Mouse (Mus musculus) CH12.LX (cell line): ENCODE measurements around the gene BC051142. TPM values are rescaled to one million over a fixed set of nuclear protein-coding genes. Genes with fewer than 3 reads are reported as not detected.
A peak's percentile ranks its signal among the peaks of the same experiment; 100 is the strongest.

Experiments used
- DNase-seq: peaks from one replicate; pipeline ENCODE4 v3.0.0-alpha.2; 2013; ENCODE audit errors: extremely low read depth
- H3K27ac ChIP-seq: 2 replicates; pipeline ENCODE4 v1.5.1; 2012; ENCODE audit warnings: low read depth, mild to moderate bottlenecking, control low read depth, moderate library complexity; ENCODE audit not compliant: insufficient read depth
- H3K27me3 ChIP-seq: replicated peaks from 2 replicates; pipeline ENCODE3; 2012; ENCODE audit warnings: inconsistent platforms
- H3K36me3 ChIP-seq, 2 experiments: replicated peaks in 1 of 2; 2 replicates each; pipeline versions ENCODE3 to v1.6.1; 2012; ENCODE audit warnings: inconsistent platforms in 1 of 2, low read length in 1 of 2, mild to moderate bottlenecking in 1 of 2, mixed read lengths in 1 of 2, moderate library complexity in 1 of 2; ENCODE audit not compliant: control insufficient read depth in 1 of 2, insufficient read depth in 1 of 2
- H3K4me1 ChIP-seq, 2 experiments: 2 replicates each; pipeline ENCODE4 v1.6.1; 2012; ENCODE audit warnings: inconsistent platforms in 1 of 2, moderate library complexity in 1 of 2; ENCODE audit not compliant: insufficient read depth in 2 of 2, control insufficient read depth in 1 of 2
- H3K4me2 ChIP-seq: 2 replicates; pipeline ENCODE4 v1.6.1; 2012; ENCODE audit warnings: low read depth, mild to moderate bottlenecking, control low read depth; ENCODE audit not compliant: poor library complexity, insufficient read depth, severe bottlenecking
- H3K4me3 ChIP-seq, 3 experiments: fragments of 150-350 bp in 1 of 3; sonication (generic) in 1 of 3; replicated peaks in 1 of 3; 2 replicates each; pipeline versions ENCODE3 to v1.5.1; 2011 to 2012; ENCODE audit warnings: low read depth in 2 of 3, low read length in 2 of 3, mild to moderate bottlenecking in 2 of 3, moderate library complexity in 2 of 3, control low read depth in 1 of 3, improper control_type of control experiment in 1 of 3, inconsistent platforms in 1 of 3, mixed read lengths in 1 of 3; ENCODE audit not compliant: poor library complexity in 1 of 3
- H3K79me2 ChIP-seq: replicated peaks from 2 replicates; pipeline ENCODE4 v1.6.1; 2012; ENCODE audit warnings: mild to moderate bottlenecking, moderate library complexity; ENCODE audit not compliant: control insufficient read depth, poor library complexity, insufficient read depth, severe bottlenecking; ENCODE audit errors: extremely low read depth
- H3K9ac ChIP-seq: 2 replicates; pipeline ENCODE4 v1.6.1; 2012; ENCODE audit warnings: low read depth, mild to moderate bottlenecking, control low read depth, moderate library complexity; ENCODE audit not compliant: insufficient read depth
- H3K9me3 ChIP-seq: replicated peaks from 2 replicates; pipeline ENCODE3; 2012; ENCODE audit warnings: low read length, inconsistent platforms, mixed read lengths
- CHD1 ChIP-seq: IDR thresholded peaks from 2 replicates; pipeline ENCODE4 v1.6.1; 2012; ENCODE audit warnings: low read depth, low read length, improper control_type of control experiment, inconsistent platforms
- CTCF ChIP-seq, 2 experiments: IDR thresholded peaks in 1 of 2; conservative IDR thresholded peaks in 1 of 2; 2 replicates each; pipeline ENCODE4 v1.5.1; 2011 to 2012; ENCODE audit warnings: low read depth in 2 of 2, low read length in 2 of 2, improper control_type of control experiment in 1 of 2, inconsistent platforms in 1 of 2, mild to moderate bottlenecking in 1 of 2, moderate library complexity in 1 of 2
- ELF1 ChIP-seq: IDR thresholded peaks from 2 replicates; pipeline ENCODE4 v1.6.1; 2014; ENCODE audit warnings: low read depth, mild to moderate bottlenecking, inconsistent platforms, low read length, improper control_type of control experiment
- EP300 ChIP-seq: IDR thresholded peaks from 2 replicates; pipeline ENCODE4 v1.6.1; 2011; ENCODE audit warnings: low read length, improper control_type of control experiment
- GABPA ChIP-seq: IDR thresholded peaks from 2 replicates; pipeline ENCODE4 v1.6.1; 2012; ENCODE audit warnings: low read depth, low read length, improper control_type of control experiment, inconsistent platforms; ENCODE audit not compliant: insufficient replicate concordance
- KAT2A ChIP-seq: IDR thresholded peaks from 2 replicates; pipeline ENCODE4 v1.6.1; 2012; ENCODE audit warnings: low read length, improper control_type of control experiment, inconsistent platforms; ENCODE audit not compliant: insufficient replicate concordance
- MAFK ChIP-seq: IDR thresholded peaks from 2 replicates; pipeline ENCODE4 v1.6.1; 2011; ENCODE audit warnings: low read length, improper control_type of control experiment; ENCODE audit not compliant: insufficient replicate concordance
- MXI1 ChIP-seq: IDR thresholded peaks from 2 replicates; pipeline ENCODE4 v1.6.1; 2011; ENCODE audit warnings: mild to moderate bottlenecking, low read depth, low read length, improper control_type of control experiment
- PAX5 ChIP-seq: IDR thresholded peaks from 2 replicates; pipeline ENCODE4 v1.6.1; 2012; ENCODE audit warnings: low read length, inconsistent platforms, mixed read lengths
- RAD21 ChIP-seq: IDR thresholded peaks from 2 replicates; pipeline ENCODE4 v1.6.1; 2011; ENCODE audit warnings: low read depth, mild to moderate bottlenecking, low read length, improper control_type of control experiment, moderate library complexity
- SMC3 ChIP-seq: IDR thresholded peaks from 2 replicates; pipeline ENCODE4 v1.6.1; 2011; ENCODE audit warnings: low read depth, low read length, improper control_type of control experiment
- TCF12 ChIP-seq: IDR thresholded peaks from 2 replicates; pipeline ENCODE4 v1.6.1; 2014; ENCODE audit warnings: low read depth, mild to moderate bottlenecking, inconsistent platforms, low read length, improper control_type of control experiment
- ZC3H11A ChIP-seq: IDR thresholded peaks from 2 replicates; pipeline ENCODE4 v1.6.1; 2012; ENCODE audit warnings: low read depth, mild to moderate bottlenecking, inconsistent platforms, low read length, improper control_type of control experiment
- ZKSCAN1 ChIP-seq: IDR thresholded peaks from 2 replicates; pipeline ENCODE4 v1.6.1; 2012; ENCODE audit warnings: low read depth, inconsistent platforms, low read length, improper control_type of control experiment, borderline replicate concordance
- dilution Hi-C: fragments of 300-500 bp; cut with MboI; formaldehyde crosslinking; loops from 2 replicates; pipeline ENCODE4 v1.14.3; 2020; ENCODE audit warnings: low sequenced_read_pairs; ENCODE audit not compliant: extremely low pct_unique_long_range_greater_than_20kb, extremely low pct_ligation_motif_present
- in situ Hi-C: fragments of 300-500 bp; cut with MboI; formaldehyde crosslinking; loops from 3 replicates; pipeline ENCODE4 v1.14.3; 2019; ENCODE audit warnings: low sequenced_read_pairs, low pct_ligation_motif_present, low pct_unique_long_range_greater_than_20kb, mixed read lengths
- polyA plus RNA-seq: library from polyadenylated mRNA; unstranded; fragments of >175 nt; gene quantifications from 2 replicates; pipeline ENCODE4 v1.2.1, GENCODE M21; 2012; ENCODE audit warnings: low read depth; ENCODE audit not compliant: insufficient read length
- total RNA-seq, 2 experiments: library from RNA; depleted of rRNA; stranded (reverse); fragments of 300-350 nt in 1 of 2; fragments of >200 nt in 1 of 2; gene quantifications; 2 replicates each; pipeline ENCODE4 v1.2.3; 2012 to 2014

BC051142 gene
- total and polyA plus RNA-seq, 3 experiments: 0.28 to 0.83 TPM; not detected in 1

DNA sequence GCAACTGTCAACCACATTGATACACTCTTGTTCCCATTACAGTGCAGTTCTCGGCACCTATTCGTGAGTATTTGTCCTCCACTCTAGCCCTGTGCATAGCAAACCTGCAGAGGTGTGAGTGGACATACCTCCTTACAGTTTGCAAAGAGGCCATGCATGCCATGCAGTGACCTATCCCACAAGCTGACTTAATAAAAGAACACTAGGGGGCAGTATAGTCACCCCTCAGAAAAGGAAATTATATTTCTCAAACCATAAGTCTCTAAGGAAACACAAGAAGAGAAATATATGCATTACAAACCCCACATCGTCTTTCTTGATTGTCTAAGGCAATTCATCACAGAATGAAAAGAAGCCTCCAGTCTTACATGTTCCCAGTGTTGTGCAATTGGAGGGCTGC lies 41.2 kb downstream of the BC051142 start:
- H3K4me2 ChIP-seq: no peak overlapping the region
- no peaks in the 10 kb centered on the region for H3K36me3 ChIP-seq
- no peak overlapping the region for H3K27ac ChIP-seq
- H3K4me3 ChIP-seq: no peak overlapping the region
- H3K79me2 ChIP-seq: no peaks in the 10 kb centered on the region
- TF ChIP-seq SMC3 (peak; percentile 71), MAFK (no peak), RAD21 (peak; percentile 72), CTCF (conservative IDR thresholded peaks at IDR 0.05 in 1 of 2, IDR thresholded peaks at IDR 0.05 in 1 of 2; ENCODE audit: low read depth in 2 of 2, low read length in 2 of 2) (peak; percentile 61 to 79), KAT2A (no peak), CHD1 (no peak), ZC3H11A (0 out of 2 replicates have a peak, but pooled peaks have one; percentile 17)
- TF ChIP-seq, all 38 proteins: peak for 4
- peaks cover 3% of the 10 kb centered on the region for H3K9me3 ChIP-seq
- peak; percentile 37 for DNase-seq
- dilution Hi-C loops (no loop called here), in situ Hi-C loops (loop anchor here (5.0 to 10.0 kb wide), 2 partner anchors 115 to 178 kb away; partner anchors contain the start of gene Egfl8)
- no peak overlapping the region for H3K9ac ChIP-seq
- H3K27me3 ChIP-seq: peaks cover 51% of the 10 kb centered on the region
- peaks cover 0 to 4% of the 10 kb centered on the region in 2 experiments; a peak in 1 of 4 replicates for H3K4me1 ChIP-seq

DNA sequence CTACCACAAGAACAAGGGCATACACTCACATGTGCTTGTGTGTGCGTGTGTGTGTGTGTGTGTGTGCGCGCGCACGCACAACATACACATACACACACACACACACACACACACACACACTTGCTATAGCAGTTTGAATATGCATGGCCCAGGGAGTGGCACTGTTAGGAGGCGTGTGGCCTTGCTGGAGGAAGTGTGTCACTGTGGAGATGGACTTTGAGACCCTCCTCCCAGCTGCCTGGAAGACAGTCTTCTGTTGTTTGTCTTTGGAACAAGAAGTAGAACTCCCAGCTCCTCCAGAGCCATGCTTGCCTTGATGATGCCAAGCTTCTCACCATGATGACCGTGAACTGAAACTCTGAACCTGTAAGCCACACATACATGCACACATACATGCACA lies 43.4 kb downstream of the BC051142 start:
- H3K79me2 ChIP-seq: no peaks in the 10 kb centered on the region
- no peak overlapping the region for H3K4me2 ChIP-seq
- H3K4me3 ChIP-seq: no peak overlapping the region
- H3K9ac ChIP-seq: no peak overlapping the region
- peaks cover 45% of the 10 kb centered on the region for H3K27me3 ChIP-seq
- no peak overlapping the region for H3K27ac ChIP-seq
- in situ Hi-C loops: loop anchor here (5.0 to 10.0 kb wide), 2 partner anchors 113 to 175 kb away; partner anchors contain the start of gene Egfl8
- dilution Hi-C loops: no loop called here
- no peaks in the 10 kb centered on the region for H3K36me3 ChIP-seq
- DNase-seq: no peak
- H3K4me1 ChIP-seq: peaks cover 4 to 10% of the 10 kb centered on the region in 2 experiments; a peak in 3 of 4 replicates
- TF ChIP-seq ZKSCAN1 (no peak), PAX5 (no peak), CHD1 (no peak), EP300 (no peak), TCF12 (no peak), MXI1 (no peak), GABPA (no peak), ELF1 (no peak)
- no peaks in the 10 kb centered on the region for H3K9me3 ChIP-seq
